Mouse (Mus musculus) cerebellum, adult 2 months (tissue): Measurements from ENCODE around the gene Dcaf17.

Experiments used
- CTCF ChIP-seq: fragments of 200-500 bp; IDR thresholded peaks from 2 replicates; pipeline ENCODE4 v1.5.1; 2011; ENCODE audit warnings: low read depth, mild to moderate bottlenecking, control low read depth, low read length, moderate library complexity, borderline replicate concordance; ENCODE audit not compliant: insufficient read depth
- POLR2A ChIP-seq: fragments of 200-500 bp; IDR thresholded peaks from 2 replicates; pipeline ENCODE4 v1.6.1; 2011; ENCODE audit warnings: low read length, control low read depth, borderline replicate concordance; ENCODE audit not compliant: insufficient read depth

GRCm38 (mm10) chr2:71033987-71034386 is 21.1 kb upstream of the Dcaf17 start:
- TF ChIP-seq CTCF (no peak), POLR2A (no peak)
